Mouse (Mus musculus): ENCODE data around the gene Dock11. TPM values are rescaled to one million over a fixed set of nuclear protein-coding genes. Genes with fewer than 3 reads are reported as not detected.

Dock11 gene
- total RNA-seq, 2 experiments from 2014 or later = 2.3 to 4.7 TPM

DNA sequence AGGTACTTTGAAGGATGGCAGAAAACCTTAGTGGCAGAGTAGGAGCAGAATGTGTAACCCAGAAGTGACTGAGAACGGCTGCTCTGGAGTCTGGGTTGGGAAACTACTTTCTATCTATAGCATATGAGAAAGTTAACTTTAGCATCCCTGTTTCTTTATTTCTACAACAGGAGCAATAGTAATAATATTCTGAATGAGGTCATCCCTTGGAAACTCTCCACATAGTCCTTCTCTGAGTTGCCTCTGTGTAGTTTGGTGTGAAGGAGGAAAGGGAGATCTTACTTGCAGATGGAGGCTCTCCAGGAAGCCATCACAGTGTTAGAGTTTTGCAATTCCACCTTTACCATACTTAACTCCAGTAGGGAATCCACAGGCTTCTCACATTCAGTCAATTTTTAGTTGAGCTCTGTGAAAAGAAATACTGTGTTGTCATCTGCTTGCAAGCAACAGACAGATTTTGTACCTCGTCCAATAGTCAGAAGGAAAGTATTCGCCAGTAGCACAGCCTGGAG, 31.5 kb downstream of the Dock11 start:
- DNase-seq = no peak
- Histone ChIP-seq H3K4me3 (no peak overlapping the region), H3K27ac (peak overlapping the region; percentile 50)
- no peak for TF ChIP-seq CTCF (IDR thresholded peaks at IDR 0.05)
- intact Hi-C loops (cut with DNase I) = no loop called here

DNA sequence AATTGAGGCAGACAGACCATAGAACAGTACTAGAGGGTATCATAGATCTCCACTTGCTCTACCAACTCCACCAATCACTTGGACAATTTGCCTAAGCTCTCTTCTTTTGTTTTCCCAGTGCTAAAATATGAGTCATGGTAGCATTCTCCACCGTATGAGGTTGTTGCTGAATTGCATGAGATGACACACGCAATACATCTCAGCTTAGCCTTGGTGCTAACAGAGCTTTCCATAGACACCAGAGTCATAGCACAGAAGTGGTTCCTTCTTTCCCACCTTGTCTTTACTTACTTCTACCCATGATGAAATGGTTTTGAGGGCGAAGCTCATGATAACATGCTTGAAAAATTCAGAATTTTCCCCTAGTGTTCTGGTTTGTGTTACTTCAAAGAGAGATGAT, 33.3 kb downstream of the Dock11 start:
- no peak for TF ChIP-seq CTCF (IDR thresholded peaks at IDR 0.05)
- intact Hi-C loops (cut with DNase I) = no loop called here
- DNase-seq = no peak
- H3K4me3 ChIP-seq = no peak overlapping the region
- H3K27ac ChIP-seq = no peak overlapping the region

DNA sequence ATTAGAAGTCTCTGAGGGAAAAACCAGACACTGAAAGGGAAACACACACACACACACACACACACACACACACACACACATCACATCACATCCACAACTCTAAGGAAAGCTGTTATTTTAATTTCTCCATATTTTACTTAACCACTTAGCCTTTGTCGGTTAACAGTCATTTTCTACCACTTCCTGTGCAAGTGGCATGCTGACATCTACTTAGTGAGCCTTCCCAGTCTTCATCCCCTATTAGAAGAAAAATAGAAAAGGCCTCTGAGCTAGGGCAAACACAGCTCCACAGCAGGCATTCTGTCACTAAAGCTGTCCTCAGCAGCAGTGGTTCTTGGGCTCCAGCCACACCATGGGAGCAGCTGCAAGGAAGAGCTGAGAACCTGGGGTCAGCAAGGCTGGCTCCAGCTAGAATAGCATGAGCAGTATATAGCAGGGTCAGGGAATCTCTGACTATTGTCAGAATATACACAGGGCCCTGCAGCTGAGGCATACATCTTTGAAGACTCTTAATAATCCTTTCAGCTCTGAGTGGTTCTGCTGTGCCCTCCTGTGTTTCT, 36.2 kb downstream of the Dock11 start:
- intact Hi-C loops (cut with DNase I) = no loop called here
- DNase-seq = no peak
- H3K27ac ChIP-seq = no peak overlapping the region
- H3K4me3 ChIP-seq = no peak overlapping the region
- no peak for TF ChIP-seq CTCF (IDR thresholded peaks at IDR 0.05)

DNA sequence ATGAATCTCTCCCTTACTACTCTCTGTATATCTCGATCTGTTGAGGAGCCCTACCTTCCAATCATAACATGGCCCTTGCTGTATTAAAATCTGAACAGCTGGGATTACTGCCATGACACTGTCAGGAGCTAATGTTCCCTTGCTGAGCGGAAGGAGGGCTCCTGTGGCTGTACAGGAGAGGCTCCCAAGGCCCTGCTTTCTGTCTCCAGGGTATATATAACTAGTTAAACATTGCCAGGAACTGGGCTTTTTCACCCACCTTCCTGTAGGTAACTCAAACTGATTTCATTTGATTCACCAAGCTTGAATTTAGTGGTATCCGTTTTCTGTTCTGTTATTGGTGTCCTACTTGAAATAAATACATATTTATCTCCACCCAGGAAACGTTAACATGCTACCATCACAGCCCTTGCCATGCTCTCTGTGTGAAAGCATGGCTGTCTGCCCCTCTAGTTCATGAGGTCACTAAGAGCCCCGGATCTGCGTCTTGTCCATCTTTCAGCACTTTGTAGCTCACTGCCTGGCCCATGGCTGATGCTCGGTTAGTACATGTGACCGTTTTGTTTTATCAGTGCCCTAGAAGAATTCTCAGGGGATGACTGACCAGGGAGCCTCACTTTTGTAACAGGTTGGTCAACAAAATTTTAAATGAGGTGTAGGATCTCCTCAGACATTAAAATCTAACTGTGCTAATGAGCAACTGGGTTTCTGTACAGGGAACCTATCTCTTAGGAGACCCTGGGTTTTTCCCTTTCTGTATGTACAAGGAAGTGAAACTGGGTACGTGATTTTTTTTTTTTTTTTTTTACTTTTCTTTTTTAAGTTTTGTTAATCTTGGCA, 41.7 kb downstream of the Dock11 start:
- no peak for DNase-seq
- H3K4me3 ChIP-seq = no peak overlapping the region
- no peak for TF ChIP-seq CTCF (IDR thresholded peaks at IDR 0.05)
- intact Hi-C loops (cut with DNase I) = no loop called here
- no peak overlapping the region for H3K27ac ChIP-seq

DNA sequence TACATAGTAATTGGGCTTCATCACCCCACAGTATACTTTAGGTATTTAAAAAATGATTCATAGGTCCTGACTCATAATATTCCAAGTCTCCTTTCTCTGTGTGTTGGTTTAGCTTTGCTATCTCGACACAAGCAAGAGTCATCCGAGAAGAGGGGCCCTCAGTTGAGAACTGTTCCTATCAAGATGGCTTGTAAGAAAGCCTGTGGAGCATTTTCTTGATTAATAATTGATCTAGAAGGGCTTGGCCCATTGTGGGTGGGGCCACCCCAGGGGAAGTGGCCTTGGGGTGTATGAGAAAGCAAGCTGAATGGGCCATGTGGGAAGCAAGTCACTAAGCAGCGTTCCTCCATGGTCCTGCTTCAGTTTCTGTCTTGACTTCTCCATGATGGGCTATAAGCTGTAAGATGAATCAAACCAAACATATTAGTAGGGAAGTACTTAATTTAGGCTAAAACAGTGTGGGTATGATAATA, 42.3 kb downstream of the Dock11 start:
- no peak for TF ChIP-seq CTCF (IDR thresholded peaks at IDR 0.05)
- H3K27ac ChIP-seq = no peak overlapping the region
- no peak overlapping the region for H3K4me3 ChIP-seq
- intact Hi-C loops (cut with DNase I) = no loop called here
- no peak for DNase-seq

DNA sequence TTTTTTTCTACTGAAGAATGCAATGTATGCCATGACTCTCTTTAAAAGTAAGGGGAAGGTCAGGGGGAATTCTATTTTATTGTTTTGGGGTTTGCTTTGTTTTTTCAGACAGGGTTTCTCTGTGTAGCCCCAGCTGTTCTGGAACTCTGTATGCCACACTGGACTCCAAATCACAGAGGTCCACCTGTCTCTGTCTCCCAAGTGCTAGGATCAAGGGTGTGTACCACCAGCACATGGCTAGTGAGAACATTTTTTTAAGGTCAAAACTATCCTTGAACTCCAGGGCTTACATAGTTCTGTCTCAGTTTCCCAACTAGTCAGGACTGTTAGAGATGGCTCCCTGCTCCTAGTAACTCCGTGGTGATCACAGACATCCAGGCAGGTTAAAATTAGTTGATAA, 43.3 kb downstream of the Dock11 start:
- H3K4me3 ChIP-seq = no peak overlapping the region
- intact Hi-C loops (cut with DNase I) = no loop called here
- TF ChIP-seq CTCF (IDR thresholded peaks at IDR 0.05) = no peak

DNA sequence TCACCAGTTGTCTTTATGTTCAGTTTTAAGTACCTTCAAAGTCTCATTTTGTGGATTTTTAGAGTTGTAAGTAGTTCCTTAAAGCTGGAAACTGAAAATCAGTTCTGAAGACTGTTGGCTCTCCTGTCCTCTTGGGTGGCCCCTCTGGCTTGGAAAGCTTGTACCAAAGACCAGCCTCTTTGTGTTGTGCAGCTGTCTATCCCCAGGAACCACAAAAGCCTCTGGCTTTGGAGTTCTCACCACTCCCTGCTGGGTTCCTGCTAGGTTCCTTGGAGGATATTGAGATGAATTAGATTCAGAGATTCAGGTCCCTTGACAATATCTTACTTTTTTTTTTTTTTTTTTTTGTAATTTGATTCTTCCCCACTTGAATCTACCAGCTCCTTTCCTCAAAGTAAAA, 44.3 kb downstream of the Dock11 start:
- TF ChIP-seq CTCF (IDR thresholded peaks at IDR 0.05) = no peak
- intact Hi-C loops (cut with DNase I) = no loop called here
- Histone ChIP-seq H3K27ac (no peak overlapping the region), H3K4me3 (no peak overlapping the region)
- no peak for DNase-seq

More for the DNA sequence above, 43.3 kb downstream of the Dock11 start:
- DNase-seq = no peak
- no peak overlapping the region for H3K27ac ChIP-seq

DNA sequence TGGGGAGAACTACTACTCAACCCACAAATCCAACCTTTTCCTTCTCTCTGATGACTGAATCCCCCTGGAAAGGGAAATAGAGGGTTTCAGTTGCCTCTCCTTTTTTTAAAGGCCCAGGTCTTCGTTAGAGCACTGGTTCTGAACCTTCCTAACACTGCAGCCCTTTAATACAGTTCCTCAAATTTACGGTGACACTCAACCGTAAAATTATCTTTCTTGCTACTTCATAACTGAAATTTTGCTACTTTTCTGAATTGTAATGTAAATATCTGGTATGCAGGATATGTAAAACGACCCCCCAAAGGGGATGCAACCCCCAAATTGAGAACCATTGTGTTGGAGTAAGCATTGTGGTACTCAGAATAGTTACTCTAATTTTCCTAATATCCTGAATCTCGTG, 49.5 kb downstream of the Dock11 start:
- TF ChIP-seq CTCF (IDR thresholded peaks at IDR 0.05) = no peak
- intact Hi-C loops (cut with DNase I) = no loop called here
- no peak for DNase-seq

DNA sequence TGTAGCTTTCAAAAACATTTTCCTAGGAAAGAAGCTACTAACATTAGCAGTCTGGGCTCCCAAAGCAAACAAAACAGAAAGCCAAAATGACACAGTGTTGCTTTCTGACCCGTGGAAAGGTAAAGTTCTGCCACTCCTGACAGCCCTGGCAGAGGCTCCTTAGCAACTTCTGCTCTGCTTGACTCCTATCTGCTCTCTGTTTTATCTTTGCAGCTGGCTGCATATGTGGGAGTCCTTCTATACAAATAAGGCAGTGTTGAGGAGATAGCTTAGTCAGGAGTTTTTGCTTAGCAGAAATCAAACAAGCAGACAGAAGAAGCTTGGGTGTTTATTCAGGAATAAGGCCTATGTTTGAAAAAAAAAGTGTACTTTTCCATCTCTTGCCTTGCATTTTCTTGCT, 57.8 kb downstream of the Dock11 start:
- intact Hi-C loops (cut with DNase I) = no loop called here
- Histone ChIP-seq H3K27ac (no peak overlapping the region), H3K4me3 (no peak overlapping the region)
- TF ChIP-seq CTCF (IDR thresholded peaks at IDR 0.05) = no peak
- DNase-seq = no peak

More for the DNA sequence above, 49.5 kb downstream of the Dock11 start:
- Histone ChIP-seq H3K27ac (no peak overlapping the region), H3K4me3 (no peak overlapping the region)

DNA sequence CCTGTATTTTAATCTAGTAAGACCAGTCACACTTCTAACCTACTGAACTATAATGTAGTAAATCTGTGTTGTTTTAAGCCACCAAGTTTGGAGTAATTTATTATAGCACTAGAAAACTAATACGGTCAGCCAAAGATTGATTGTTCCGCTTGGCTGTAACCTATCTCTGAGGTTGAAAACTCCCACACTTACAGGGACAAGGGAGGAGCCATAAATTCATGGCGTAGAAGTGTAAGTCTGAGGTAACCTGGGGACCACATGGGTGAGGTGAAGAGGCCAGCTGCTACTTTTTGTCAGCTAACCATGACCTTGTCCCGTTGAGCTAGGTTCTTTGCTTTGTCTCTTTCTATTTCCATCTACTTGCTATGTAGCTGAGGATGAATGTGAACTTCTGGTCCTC, 61.5 kb downstream of the Dock11 start:
- intact Hi-C loops (cut with DNase I) = no loop called here
- DNase-seq = no peak
- Histone ChIP-seq H3K4me3 (no peak overlapping the region), H3K27ac (no peak overlapping the region)
- no peak for TF ChIP-seq CTCF (IDR thresholded peaks at IDR 0.05)

DNA sequence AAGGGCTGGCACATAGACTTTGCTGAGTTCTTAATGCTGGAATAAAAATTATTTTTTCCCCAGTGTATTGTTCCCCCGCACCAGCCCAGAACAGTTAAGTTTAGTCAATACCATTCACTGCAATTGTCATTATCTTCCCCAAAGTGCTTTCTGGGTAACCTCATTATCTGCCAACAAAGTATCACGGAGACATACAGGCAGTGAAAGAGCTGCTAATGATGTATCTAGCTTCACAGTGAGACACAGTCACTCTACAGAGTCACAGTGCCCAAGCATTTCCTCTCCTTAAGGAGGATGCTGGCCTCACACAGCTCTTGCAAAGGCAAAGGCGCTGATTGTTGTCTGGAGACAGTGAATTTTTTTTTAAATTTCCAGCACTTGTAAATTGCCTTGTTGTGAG, 63.3 kb downstream of the Dock11 start:
- H3K4me3 ChIP-seq = no peak overlapping the region

DNA sequence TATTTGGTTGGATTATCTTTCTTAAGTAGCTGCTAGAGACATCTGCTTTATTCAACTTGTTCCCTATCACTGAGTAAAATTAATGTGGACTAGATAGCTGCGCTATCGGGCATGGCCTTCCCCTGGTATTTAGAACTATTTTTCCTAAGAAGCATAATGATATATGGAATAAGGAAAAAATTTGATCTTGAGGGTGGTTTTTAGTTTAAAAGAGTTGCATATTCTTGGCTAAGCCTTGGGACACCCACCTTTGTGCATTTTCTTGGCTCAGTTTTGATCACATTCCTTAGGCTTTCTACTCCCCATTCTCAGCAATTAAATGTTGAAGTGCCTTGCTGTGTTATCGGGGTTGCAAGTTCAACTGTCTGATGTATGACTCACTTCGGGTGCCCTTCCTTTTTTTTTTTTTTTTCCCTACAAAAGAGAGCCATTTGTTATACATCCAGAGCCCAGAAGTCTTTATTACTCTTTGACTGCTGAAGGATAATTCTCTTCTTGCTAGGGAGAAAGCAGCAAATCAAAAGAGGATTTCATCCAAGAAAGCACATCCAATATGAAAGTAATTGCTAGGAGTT, 64.0 kb downstream of the Dock11 start:
- DNase-seq = no peak
- no peak for TF ChIP-seq CTCF (IDR thresholded peaks at IDR 0.05)
- Histone ChIP-seq H3K4me3 (no peak overlapping the region), H3K27ac (no peak overlapping the region)
- intact Hi-C loops (cut with DNase I) = no loop called here

More for the DNA sequence above, 63.3 kb downstream of the Dock11 start:
- TF ChIP-seq CTCF (IDR thresholded peaks at IDR 0.05) = no peak
- no peak overlapping the region for H3K27ac ChIP-seq
- intact Hi-C loops (cut with DNase I) = no loop called here
- DNase-seq = no peak

DNA sequence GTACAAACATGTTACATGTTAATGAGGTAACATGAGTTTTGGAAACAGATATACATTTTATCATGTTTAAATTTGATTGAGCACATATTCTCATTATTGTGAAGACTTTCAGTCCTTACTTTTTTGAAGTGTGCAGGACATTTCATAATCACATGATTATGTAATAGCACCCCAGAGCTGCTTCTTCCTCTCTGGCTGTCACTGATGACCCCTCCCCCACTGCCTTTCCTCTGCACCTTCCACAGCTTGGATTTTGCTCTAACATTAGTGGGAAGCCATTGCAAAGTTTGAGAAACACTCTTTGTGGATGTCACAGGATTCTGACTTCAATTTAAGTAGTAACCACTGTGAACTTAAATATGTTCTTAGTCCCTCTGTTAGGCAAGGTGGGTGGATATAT, 67.6 kb downstream of the Dock11 start:
- no peak for DNase-seq
- Histone ChIP-seq H3K27ac (no peak overlapping the region), H3K4me3 (no peak overlapping the region)
- intact Hi-C loops (cut with DNase I) = no loop called here
- no peak for TF ChIP-seq CTCF (IDR thresholded peaks at IDR 0.05)

All from gastrocnemius, adult 2 months (tissue).